Mouse (Mus musculus) spleen, adult 2 months (tissue): Measurements from ENCODE around the gene Tmem108. TPM values are rescaled to one million over a fixed set of nuclear protein-coding genes. Genes with fewer than 3 reads are reported as not detected.

Experiments
- DNase-seq, 2 experiments: peaks; one replicate each; pipeline versions ENCODE4 v3.0.0 to v3.0.0-alpha.2; 2012 to 2021; ENCODE audit warnings: low spot score in 2 of 2, low read depth in 1 of 2
- H3K27ac ChIP-seq: fragments of 200-500 bp; 2 replicates; pipeline ENCODE4 v1.5.1; 2012; ENCODE audit warnings: low read length, inconsistent platforms; ENCODE audit not compliant: insufficient read depth
- H3K27me3 ChIP-seq: fragments of 200-500 bp; 2 replicates; pipeline ENCODE4 v1.6.1; 2012; ENCODE audit warnings: mild to moderate bottlenecking, moderate library complexity, low read length, inconsistent platforms; ENCODE audit not compliant: control insufficient read depth, insufficient read depth
- H3K36me3 ChIP-seq: fragments of 200-500 bp; 2 replicates; pipeline ENCODE4 v1.6.1; 2012; ENCODE audit warnings: mild to moderate bottlenecking, low read length, inconsistent platforms; ENCODE audit not compliant: control insufficient read depth, insufficient read depth
- H3K4me1 ChIP-seq: fragments of 200-500 bp; 2 replicates; pipeline ENCODE4 v1.6.1; 2011; ENCODE audit warnings: inconsistent platforms; ENCODE audit not compliant: control insufficient read depth, insufficient read depth, insufficient read length
- H3K4me3 ChIP-seq: fragments of 200-500 bp; 2 replicates; pipeline ENCODE4 v1.5.1; 2011; ENCODE audit warnings: mild to moderate bottlenecking, inconsistent platforms; ENCODE audit not compliant: insufficient read depth, insufficient read length; ENCODE audit errors: extremely low read depth
- CTCF ChIP-seq: fragments of 200-500 bp; IDR thresholded peaks from 2 replicates; pipeline ENCODE4 v1.5.1; 2011; ENCODE audit warnings: mild to moderate bottlenecking, inconsistent platforms; ENCODE audit not compliant: insufficient read depth, insufficient read length, insufficient replicate concordance; ENCODE audit errors: extremely low read depth
- POLR2A ChIP-seq: fragments of 200-500 bp; IDR thresholded peaks from 2 replicates; pipeline ENCODE4 v1.6.1; 2011; ENCODE audit warnings: low read depth, low read length, inconsistent platforms
- WGBS: fragments of 180-500 bp; shearing (Covaris S2); methylation state at CpG from one replicate; pipeline ENCODE4 v1.1.7; 2018; 5-methylcytosine and 5-hydroxymethylcytosine counted together
- polyA plus RNA-seq: library from polyadenylated mRNA; depleted of rRNA; stranded (reverse); fragments of >200 nt; gene quantifications from 2 replicates; pipeline ENCODE4 v1.2.3, GENCODE M21; 2012

Tmem108 gene
- polyA plus RNA-seq, 1 experiment, result 2.2 TPM

- no peak for DNase-seq
- 89% methylated on average over 10 of the region's 10 CpGs for WGBS
- no peaks in the 10 kb centered on the region for H3K36me3 ChIP-seq
- H3K27me3 ChIP-seq, result no peaks in the 10 kb centered on the region
- no peak overlapping the region for H3K27ac ChIP-seq
- peaks cover 5% of the 10 kb centered on the region; the same call in 1 of the 2 replicates for H3K4me1 ChIP-seq
- H3K4me3 ChIP-seq, result no peak overlapping the region
- TF ChIP-seq CTCF, result no peak
- TF ChIP-seq POLR2A, result no peak
These were observed 119.3 kb downstream of the Tmem108 start for GRCm38 (mm10) chr9:103642300-103642699.

- Histone ChIP-seq H3K4me1 (peaks cover under 1% of the 10 kb centered on the region; the same call in 1 of the 2 replicates), H3K27ac (no peak overlapping the region), H3K27me3 (no peaks in the 10 kb centered on the region), H3K4me3 (no peak overlapping the region), H3K36me3 (no peaks in the 10 kb centered on the region)
- TF ChIP-seq POLR2A (no peak), CTCF (no peak)
- 91% methylated on average over 4 of the region's 4 CpGs for WGBS
- no peak for DNase-seq
These were observed 120.3 kb downstream of the Tmem108 start for GRCm38 (mm10) chr9:103641340-103641739.

- no peaks in the 10 kb centered on the region for H3K4me1 ChIP-seq
- TF ChIP-seq POLR2A, result no peak
- TF ChIP-seq CTCF, result no peak
- DNase-seq, result no peak
- H3K36me3 ChIP-seq, result no peaks in the 10 kb centered on the region
- H3K27ac ChIP-seq, result no peak overlapping the region
- H3K27me3 ChIP-seq, result no peaks in the 10 kb centered on the region
- no peak overlapping the region for H3K4me3 ChIP-seq
- 41% methylated on average over 1 of the region's 1 CpGs for WGBS
These were observed 122.2 kb downstream of the Tmem108 start for GRCm38 (mm10) chr9:103639413-103639812.

GRCm38 (mm10) chr9:103637451-103637850 is 124.2 kb downstream of the Tmem108 start:
- H3K27me3 ChIP-seq, result no peaks in the 10 kb centered on the region
- H3K27ac ChIP-seq, result no peak overlapping the region
- WGBS, result 80% methylated on average over 3 of the region's 3 CpGs
- DNase-seq, result no peak
- no peaks in the 10 kb centered on the region for H3K4me1 ChIP-seq
- no peak overlapping the region for H3K4me3 ChIP-seq
- TF ChIP-seq CTCF, result no peak
- TF ChIP-seq POLR2A, result no peak
- H3K36me3 ChIP-seq, result no peaks in the 10 kb centered on the region

GRCm38 (mm10) chr9:103636847-103637246 is 124.8 kb downstream of the Tmem108 start:
- Histone ChIP-seq H3K27me3 (no peaks in the 10 kb centered on the region), H3K36me3 (no peaks in the 10 kb centered on the region), H3K27ac (no peak overlapping the region), H3K4me1 (no peaks in the 10 kb centered on the region), H3K4me3 (no peak overlapping the region)
- WGBS, result 68% methylated on average over 3 of the region's 3 CpGs
- no peak for DNase-seq
- TF ChIP-seq CTCF (no peak), POLR2A (no peak)

- H3K27me3 ChIP-seq, result no peaks in the 10 kb centered on the region
- H3K4me1 ChIP-seq, result no peaks in the 10 kb centered on the region
- no peak for TF ChIP-seq CTCF
- TF ChIP-seq POLR2A, result no peak
- no peak overlapping the region for H3K27ac ChIP-seq
- 80% methylated on average over 9 of the region's 9 CpGs for WGBS
- H3K4me3 ChIP-seq, result no peak overlapping the region
- no peaks in the 10 kb centered on the region for H3K36me3 ChIP-seq
- DNase-seq, result no peak
These were observed 132.7 kb downstream of the Tmem108 start for GRCm38 (mm10) chr9:103628861-103629469.

- no peak for DNase-seq
- Histone ChIP-seq H3K36me3 (no peaks in the 10 kb centered on the region), H3K4me3 (no peak overlapping the region), H3K27me3 (no peaks in the 10 kb centered on the region), H3K4me1 (no peaks in the 10 kb centered on the region), H3K27ac (no peak overlapping the region)
- WGBS, result 70% methylated on average over 8 of the region's 8 CpGs
- no peak for TF ChIP-seq CTCF
- no peak for TF ChIP-seq POLR2A
These were observed 134.2 kb downstream of the Tmem108 start for GRCm38 (mm10) chr9:103627404-103627900.
